Mouse (Mus musculus) midbrain, embryonic 13.5 days (tissue): ENCODE results near the gene BC049715. TPM values are rescaled to one million over a fixed set of nuclear protein-coding genes. Genes with fewer than 3 reads are reported as not detected.

ENCODE experiments used
- ATAC-seq: fragments of 200-750 bp; cut with Nextera tagmentation; 2 replicates; pipeline ENCODE4 v1.8.0; 2017; ENCODE audit warnings: mild to moderate bottlenecking, moderate TSS enrichment, moderate library complexity
- H3K27ac ChIP-seq: fragments of 300-500 bp; sonication (generic); 2 replicates; pipeline ENCODE4 v1.5.1; 2015; ENCODE audit warnings: inconsistent platforms, mild to moderate bottlenecking, moderate library complexity
- H3K27me3 ChIP-seq: fragments of 300-500 bp; sonication (generic); 2 replicates; pipeline ENCODE4 v1.6.1; 2015; ENCODE audit warnings: mild to moderate bottlenecking, inconsistent platforms
- H3K36me3 ChIP-seq: fragments of 300-500 bp; sonication (generic); 2 replicates; pipeline ENCODE4 v1.6.1; 2015; ENCODE audit warnings: mild to moderate bottlenecking, inconsistent platforms
- H3K4me1 ChIP-seq: fragments of 300-500 bp; sonication (generic); replicated peaks from 2 replicates; pipeline ENCODE4 v1.6.1; 2015; ENCODE audit warnings: inconsistent platforms
- H3K4me2 ChIP-seq: fragments of 300-500 bp; sonication (generic); replicated peaks from 2 replicates; pipeline ENCODE4 v1.6.1; 2015; ENCODE audit warnings: moderate library complexity, mild to moderate bottlenecking, inconsistent platforms
- H3K4me3 ChIP-seq: fragments of 300-500 bp; sonication (generic); replicated peaks from 2 replicates; pipeline ENCODE4 v1.5.1; 2015; ENCODE audit warnings: mild to moderate bottlenecking, inconsistent platforms
- H3K9ac ChIP-seq: fragments of 300-500 bp; sonication (generic); replicated peaks from 2 replicates; pipeline ENCODE4 v1.6.1; 2015; ENCODE audit warnings: mild to moderate bottlenecking, inconsistent platforms
- H3K9me3 ChIP-seq: fragments of 300-500 bp; sonication (generic); 2 replicates; pipeline ENCODE4 v1.6.1; 2016; ENCODE audit warnings: mild to moderate bottlenecking, inconsistent platforms
- WGBS: fragments of 180-500 bp; shearing (Covaris S2); methylation state at CpG from one replicate; pipeline ENCODE4 v1.1.7; 2015; 5-methylcytosine and 5-hydroxymethylcytosine counted together
- polyA plus RNA-seq: library from polyadenylated mRNA; unstranded; fragments of >200 nt; fragmentation: Nextera tagmentation; extraction: Ambion mirVana; gene quantifications from 2 replicates; pipeline ENCODE4 v1.2.1, GENCODE M21; 2015

Gene BC049715
- polyA plus RNA-seq, 1 experiment from 2014 or later: 1.7 TPM

GRCm38 (mm10) chr6:136801274-136801673 is 26.2 kb upstream of the BC049715 start:
- no peaks in the 10 kb centered on the region for H3K36me3 ChIP-seq
- no peak for ATAC-seq
- no peak overlapping the region for H3K4me3 ChIP-seq
- H3K27ac ChIP-seq: no peak overlapping the region
- WGBS: 86% methylated on average over 6 of the region's 6 CpGs
- H3K4me2 ChIP-seq: no peak overlapping the region
- no peaks in the 10 kb centered on the region for H3K9me3 ChIP-seq
- peaks cover 16% of the 10 kb centered on the region for H3K4me1 ChIP-seq
- H3K9ac ChIP-seq: no peak overlapping the region
- H3K27me3 ChIP-seq: no peaks in the 10 kb centered on the region

DNA sequence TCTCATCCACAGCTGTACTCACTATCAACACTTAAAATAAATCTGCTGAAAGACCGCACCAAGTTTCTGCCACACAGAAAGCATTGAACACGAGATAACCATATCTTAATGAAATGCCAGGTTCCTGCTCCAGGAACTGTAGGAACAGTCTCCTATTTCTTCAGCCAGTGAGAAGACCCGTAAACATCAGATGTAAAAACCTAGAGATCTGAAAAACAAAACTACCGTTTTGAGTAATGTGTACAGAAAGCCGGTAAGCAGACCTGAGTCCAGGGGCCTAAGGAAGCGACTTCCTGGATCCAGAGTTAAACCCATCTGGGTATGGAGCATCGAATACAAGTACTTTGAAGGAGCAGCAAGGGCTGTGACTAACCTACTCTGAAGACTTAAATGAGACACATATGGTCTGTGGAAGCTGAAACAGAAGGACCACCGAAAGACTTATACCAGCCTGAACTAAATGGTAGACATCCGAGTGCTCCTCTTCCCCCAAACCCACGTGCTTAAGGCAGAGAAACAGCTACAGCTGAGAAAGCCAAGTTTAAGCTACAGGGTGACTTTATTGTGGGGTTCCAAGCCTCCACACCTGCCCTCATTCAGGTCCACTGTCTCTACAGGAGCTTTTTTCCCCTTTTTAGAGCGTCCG is 24.2 kb upstream of the BC049715 start:
- H3K27ac ChIP-seq: peak overlapping the region; percentile 100
- no peaks in the 10 kb centered on the region for H3K36me3 ChIP-seq
- peak overlapping the region; percentile 76 for H3K4me2 ChIP-seq
- no peaks in the 10 kb centered on the region for H3K27me3 ChIP-seq
- ATAC-seq: no peak; the same call in 1 of the 2 replicates
- peak overlapping the region; percentile 69 for H3K4me3 ChIP-seq
- H3K9ac ChIP-seq: peak overlapping the region; percentile 92
- no peaks in the 10 kb centered on the region for H3K9me3 ChIP-seq
- H3K4me1 ChIP-seq: peaks cover 20% of the 10 kb centered on the region
- WGBS: 24% methylated on average over 12 of the region's 12 CpGs

DNA sequence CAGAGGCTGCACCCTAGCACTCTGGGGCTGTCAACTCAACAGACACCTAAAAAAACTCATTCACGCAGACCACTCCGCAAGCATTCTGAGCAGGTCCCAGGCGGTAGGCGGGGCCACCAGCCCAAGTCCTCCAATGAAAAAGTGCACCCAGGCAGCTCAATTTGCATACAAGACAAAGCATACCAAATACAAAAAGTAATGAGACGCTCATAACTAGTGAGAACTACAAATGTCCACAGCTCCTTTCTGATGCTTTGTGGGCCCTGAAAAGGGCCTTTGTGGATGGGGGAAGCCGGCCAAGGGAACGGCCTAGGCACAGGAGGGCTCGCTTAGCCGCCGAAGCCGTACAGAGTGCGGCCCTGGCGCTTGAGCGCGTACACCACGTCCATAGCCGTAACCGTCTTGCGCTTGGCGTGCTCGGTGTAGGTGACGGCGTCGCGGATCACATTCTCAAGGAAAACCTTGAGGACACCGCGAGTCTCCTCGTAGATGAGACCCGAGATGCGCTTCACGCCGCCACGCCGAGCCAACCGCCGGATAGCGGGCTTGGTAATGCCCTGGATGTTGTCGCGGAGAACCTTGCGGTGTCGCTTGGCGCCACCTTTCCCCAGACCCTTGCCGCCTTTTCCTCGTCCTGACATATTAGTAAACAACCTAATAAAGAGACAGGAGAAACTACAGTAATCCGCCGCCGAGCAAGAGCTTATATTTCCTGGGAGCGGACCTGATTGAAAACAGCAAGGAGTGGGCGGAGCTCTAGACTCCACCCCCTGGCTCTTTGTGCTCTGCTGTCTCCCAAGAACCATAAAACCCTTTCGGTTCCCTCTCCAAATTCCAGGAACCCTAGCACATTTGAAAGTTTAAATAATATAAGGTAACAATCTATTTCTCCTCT is 23.4 kb upstream of the BC049715 start, which contains the start of gene Hist4h4:
Gene Hist4h4, minus strand, starts transcription at position 677 of the 895 bp plus-strand sequence.
- no peaks in the 10 kb centered on the region for H3K27me3 ChIP-seq
- peak; percentile 79 for ATAC-seq
- whole genome bisulfite sequencing: under 1% methylated on average over 50 of the region's 50 CpGs
- peaks cover 25% of the 10 kb centered on the region for H3K4me1 ChIP-seq
- H3K36me3 ChIP-seq: no peaks in the 10 kb centered on the region
- H3K27ac ChIP-seq: peak within 1 kb of the TSS; percentile 100
- H3K4me2 ChIP-seq: peak within 1 kb of the TSS; percentile 76
- H3K9me3 ChIP-seq: no peaks in the 10 kb centered on the region
- H3K4me3 ChIP-seq: peak within 1 kb of the TSS; percentile 69
- peak within 1 kb of the TSS; percentile 92 for H3K9ac ChIP-seq

DNA sequence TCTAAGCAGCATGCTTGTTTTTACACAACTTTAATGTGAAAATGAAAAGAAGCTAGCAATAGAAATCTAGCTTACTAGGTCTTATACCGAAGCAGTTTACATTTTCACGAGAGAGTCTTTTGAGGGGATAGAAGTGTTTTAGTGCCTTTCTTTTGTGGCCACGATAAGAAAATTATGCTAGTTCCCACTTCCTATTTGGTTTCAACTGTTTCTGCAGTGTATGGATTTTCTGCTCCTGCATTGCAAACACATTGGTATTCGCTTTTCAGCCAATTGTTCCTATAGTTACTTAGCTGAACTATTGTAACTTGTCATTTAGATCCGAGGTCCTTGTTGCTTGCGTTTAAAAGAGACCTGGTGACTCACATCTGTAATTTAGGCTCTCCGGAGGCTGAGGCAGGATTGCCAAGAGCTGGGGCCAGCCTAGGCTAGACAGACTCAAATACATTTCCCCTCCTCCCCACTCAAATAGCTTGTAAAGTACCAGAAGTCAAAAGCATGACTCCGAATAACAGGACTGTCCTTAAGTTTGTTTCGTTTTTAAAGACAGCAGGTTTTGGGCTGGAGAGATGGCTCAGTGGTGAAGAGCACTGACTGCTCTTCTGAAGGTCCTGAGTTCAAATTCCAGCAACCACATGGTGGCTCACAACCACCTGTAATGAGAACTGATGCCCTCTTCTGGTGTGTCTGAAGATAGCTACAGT is 22.6 kb upstream of the BC049715 start:
- ATAC-seq: no peak

GRCm38 (mm10) chr6:136805409-136805775 is 22.0 kb upstream of the BC049715 start:
- Histone ChIP-seq H3K4me3 (no peak overlapping the region), H3K27me3 (no peaks in the 10 kb centered on the region), H3K4me2 (no peak overlapping the region), H3K27ac (no peak overlapping the region), H3K9ac (no peak overlapping the region), H3K9me3 (no peaks in the 10 kb centered on the region), H3K4me1 (peaks cover 37% of the 10 kb centered on the region), H3K36me3 (no peaks in the 10 kb centered on the region)
- no peak for ATAC-seq
- 92% methylated on average over 1 of the region's 1 CpGs for WGBS

More for the DNA sequence above, 22.6 kb upstream of the BC049715 start:
- no peaks in the 10 kb centered on the region for H3K27me3 ChIP-seq
- H3K4me3 ChIP-seq: peak overlapping the region; percentile 69
- no peaks in the 10 kb centered on the region for H3K36me3 ChIP-seq
- H3K4me1 ChIP-seq: peaks cover 33% of the 10 kb centered on the region
- peak overlapping the region; percentile 76 for H3K4me2 ChIP-seq
- 33% methylated on average over 9 of the region's 9 CpGs for WGBS
- H3K9me3 ChIP-seq: no peaks in the 10 kb centered on the region
- H3K9ac ChIP-seq: peak overlapping the region; percentile 92
- H3K27ac ChIP-seq: peak overlapping the region; percentile 100

GRCm38 (mm10) chr6:136806819-136807218 is 20.6 kb upstream of the BC049715 start:
- Histone ChIP-seq H3K9ac (no peak overlapping the region), H3K9me3 (no peaks in the 10 kb centered on the region), H3K27me3 (no peaks in the 10 kb centered on the region), H3K27ac (no peak overlapping the region), H3K36me3 (peaks cover 1% of the 10 kb centered on the region), H3K4me3 (no peak overlapping the region), H3K4me1 (peaks cover 37% of the 10 kb centered on the region), H3K4me2 (no peak overlapping the region)
- no peak for ATAC-seq
- WGBS: 69% methylated on average over 5 of the region's 5 CpGs

- peak overlapping the region; percentile 61 for H3K27ac ChIP-seq
- no peak overlapping the region for H3K9ac ChIP-seq
- peaks cover 8% of the 10 kb centered on the region for H3K36me3 ChIP-seq
- H3K27me3 ChIP-seq: no peaks in the 10 kb centered on the region
- H3K4me3 ChIP-seq: peak overlapping the region; percentile 87
- no peaks in the 10 kb centered on the region for H3K9me3 ChIP-seq
- peak; percentile 3 for ATAC-seq
- peak overlapping the region; percentile 99 for H3K4me2 ChIP-seq
- WGBS: 26% methylated on average over 18 of the region's 18 CpGs
- peaks cover 37% of the 10 kb centered on the region for H3K4me1 ChIP-seq
Observed at GRCm38 (mm10) chr6:136807395-136808013, 19.9 kb upstream of the BC049715 start.

DNA sequence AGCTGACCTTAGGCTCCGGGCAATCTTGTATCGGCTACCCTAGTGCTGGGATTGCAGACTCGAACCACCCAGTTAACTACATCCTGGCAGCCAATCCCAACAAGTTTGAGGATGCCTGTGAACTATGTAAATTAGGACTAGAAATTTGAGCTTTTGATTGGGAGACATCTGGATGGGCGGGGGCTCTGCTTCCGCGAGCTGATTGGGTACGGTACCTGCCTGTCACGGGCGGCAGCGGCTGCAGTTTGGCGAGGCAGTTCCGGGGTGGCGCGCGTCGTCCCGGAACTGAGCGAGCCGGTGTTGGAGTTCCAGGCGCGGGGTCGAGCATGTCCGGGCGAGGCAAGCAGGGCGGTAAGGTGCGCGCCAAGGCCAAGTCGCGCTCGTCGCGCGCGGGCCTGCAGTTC is 19.4 kb upstream of the BC049715 start, which contains the start of gene H2afj:
Gene H2afj, plus strand, starts transcription at position 231 of the 404 bp plus-strand sequence.
- ATAC-seq: peak; percentile 89
- Histone ChIP-seq H3K4me3 (peak within 1 kb of the TSS; percentile 87), H3K9me3 (no peaks in the 10 kb centered on the region), H3K27me3 (no peaks in the 10 kb centered on the region), H3K4me1 (peaks cover 34% of the 10 kb centered on the region), H3K36me3 (peaks cover 12% of the 10 kb centered on the region), H3K9ac (peak within 1 kb of the TSS; percentile 80), H3K4me2 (peak within 1 kb of the TSS; percentile 99), H3K27ac (peak within 1 kb of the TSS; percentile 65)
- 0% methylated on average over 34 of the region's 34 CpGs for whole genome bisulfite sequencing

GRCm38 (mm10) chr6:136808631-136809046 is 18.8 kb upstream of the BC049715 start:
- H3K27ac ChIP-seq: peak overlapping the region; percentile 65
- H3K4me1 ChIP-seq: peaks cover 28% of the 10 kb centered on the region
- H3K4me3 ChIP-seq: peak overlapping the region; percentile 87
- peak; percentile 9 for ATAC-seq
- peak overlapping the region; percentile 99 for H3K4me2 ChIP-seq
- no peaks in the 10 kb centered on the region for H3K9me3 ChIP-seq
- WGBS: under 1% methylated on average over 28 of the region's 28 CpGs
- H3K27me3 ChIP-seq: no peaks in the 10 kb centered on the region
- peaks cover 17% of the 10 kb centered on the region for H3K36me3 ChIP-seq
- peak overlapping the region; percentile 80 for H3K9ac ChIP-seq

DNA sequence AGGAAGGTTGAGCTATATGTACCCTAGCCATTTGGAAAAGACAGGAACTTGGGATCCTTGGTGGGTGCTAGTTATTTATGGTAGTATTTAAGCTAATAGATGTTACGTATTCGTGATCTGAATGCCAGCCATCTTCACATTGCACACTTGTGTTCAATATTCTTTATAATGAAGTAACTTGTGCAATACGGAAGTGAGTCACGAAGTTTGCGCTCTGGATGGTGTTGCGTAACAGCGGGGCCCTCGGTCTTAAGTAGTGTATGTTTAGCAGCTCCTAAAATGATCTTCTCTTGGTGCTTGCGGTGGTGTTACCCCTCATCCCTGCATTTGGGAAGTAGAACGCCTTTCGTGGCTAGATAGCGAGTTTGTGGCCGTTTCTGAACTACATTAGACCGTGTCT is 18.3 kb upstream of the BC049715 start:
- Histone ChIP-seq H3K4me2 (peak overlapping the region; percentile 99), H3K36me3 (peaks cover 21% of the 10 kb centered on the region), H3K9ac (peak overlapping the region; percentile 80), H3K9me3 (no peaks in the 10 kb centered on the region), H3K27me3 (no peaks in the 10 kb centered on the region), H3K4me3 (peak overlapping the region; percentile 87), H3K4me1 (peaks cover 28% of the 10 kb centered on the region), H3K27ac (no peak overlapping the region)
- no peak for ATAC-seq
- WGBS: 38% methylated on average over 14 of the region's 14 CpGs

- H3K9me3 ChIP-seq: no peaks in the 10 kb centered on the region
- no peak for ATAC-seq
- no peaks in the 10 kb centered on the region for H3K27me3 ChIP-seq
- H3K4me3 ChIP-seq: peak overlapping the region; percentile 87
- no peak overlapping the region for H3K9ac ChIP-seq
- H3K4me2 ChIP-seq: peak overlapping the region; percentile 99
- WGBS: 84% methylated on average over 13 of the region's 13 CpGs
- H3K4me1 ChIP-seq: peaks cover 27% of the 10 kb centered on the region
- no peak overlapping the region for H3K27ac ChIP-seq
- peaks cover 27% of the 10 kb centered on the region for H3K36me3 ChIP-seq
Observed at GRCm38 (mm10) chr6:136809673-136810072, 17.8 kb upstream of the BC049715 start.
